Mouse (Mus musculus): ENCODE data around the gene Otud5. TPM values are rescaled to one million over a fixed set of nuclear protein-coding genes. Genes with fewer than 3 reads are reported as not detected.

The Otud5 gene
- total and polyA plus RNA-seq, 3 experiments, result 53.7 to 86.5 (median 71.8) TPM

- Histone ChIP-seq H3K27me3 (ENCODE audit: insufficient read depth, low read length) (no peaks in the 10 kb centered on the region), H3K4me3 (ENCODE audit: low read depth, low read length) (no peak overlapping the region), H3K4me1 (ENCODE audit: insufficient read depth, low read depth, low read length) (no peaks in the 10 kb centered on the region; the same call in 1 of the 2 replicates), H3K9me3 (replicated peaks) (no peaks in the 10 kb centered on the region), H3K36me3 (replicated peaks) (peaks cover 72% of the 10 kb centered on the region)
- DNase-seq (ENCODE audit: low spot score) (no peak), ATAC-seq (ENCODE audit: extremely low read depth, insufficient number of reproducible peaks, low FRiP score, poor library complexity, severe bottlenecking) (no peak)
- TF ChIP-seq CTCF (IDR thresholded peaks at IDR 0.05; ENCODE audit: low read depth, low read length) (no peak), GATA2 (IDR thresholded peaks at IDR 0.05; ENCODE audit: borderline replicate concordance, low read depth, low read length) (no peak), POLR2AphosphoS5 (IDR thresholded peaks at IDR 0.05; ENCODE audit: insufficient replicate concordance, low read depth, low read length) (no peak), GATA1 (IDR thresholded peaks at IDR 0.05; ENCODE audit: borderline replicate concordance, low read length) (no peak), TAL1 (conservative IDR thresholded peaks at IDR 0.05; ENCODE audit: low read depth, low read length) (no peak)
These were observed 27.3 kb downstream of the Otud5 start for GRCm38 (mm10) chrX:7868506-7868905.

- H3K36me3 ChIP-seq (replicated peaks), result peaks cover 79% of the 10 kb centered on the region
- H3K27me3 ChIP-seq (ENCODE audit: insufficient read depth, low read length), result no peaks in the 10 kb centered on the region
- DNase-seq (ENCODE audit: low spot score), result no peak
- no peak overlapping the region for H3K4me3 ChIP-seq (ENCODE audit: low read depth, low read length)
- no peaks in the 10 kb centered on the region for H3K4me1 ChIP-seq (ENCODE audit: insufficient read depth, low read depth, low read length)
- ATAC-seq (ENCODE audit: extremely low read depth, insufficient number of reproducible peaks, low FRiP score, poor library complexity, severe bottlenecking), result no peak
- H3K9me3 ChIP-seq (replicated peaks), result no peaks in the 10 kb centered on the region
- TF ChIP-seq POLR2AphosphoS5 (IDR thresholded peaks at IDR 0.05; ENCODE audit: insufficient replicate concordance, low read depth, low read length), result no peak
- TF ChIP-seq TAL1 (conservative IDR thresholded peaks at IDR 0.05; ENCODE audit: low read depth, low read length), result no peak
- no peak for TF ChIP-seq GATA1 (IDR thresholded peaks at IDR 0.05; ENCODE audit: borderline replicate concordance, low read length)
- TF ChIP-seq CTCF (IDR thresholded peaks at IDR 0.05; ENCODE audit: low read depth, low read length), result no peak
- TF ChIP-seq GATA2 (IDR thresholded peaks at IDR 0.05; ENCODE audit: borderline replicate concordance, low read depth, low read length), result no peak
These were observed 28.7 kb downstream of the Otud5 start for GRCm38 (mm10) chrX:7869826-7870225.

GRCm38 (mm10) chrX:7878007-7878419 lies 36.8 kb downstream of the Otud5 start, which contains the start of gene Pim2:
Pim2 (plus strand) TSS chrX:7878262.
- Histone ChIP-seq H3K27me3 (ENCODE audit: insufficient read depth, low read length) (no peaks in the 10 kb centered on the region), H3K9me3 (replicated peaks) (no peaks in the 10 kb centered on the region), H3K4me1 (ENCODE audit: insufficient read depth, low read depth, low read length) (peaks cover 24% of the 10 kb centered on the region), H3K4me3 (ENCODE audit: low read depth, low read length) (peak within 1 kb of the TSS; percentile 78), H3K36me3 (replicated peaks) (peaks cover 52% of the 10 kb centered on the region)
- no peak for TF ChIP-seq TAL1 (conservative IDR thresholded peaks at IDR 0.05; ENCODE audit: low read depth, low read length)
- no peak for TF ChIP-seq POLR2AphosphoS5 (IDR thresholded peaks at IDR 0.05; ENCODE audit: insufficient replicate concordance, low read depth, low read length)
- no peak for TF ChIP-seq CTCF (IDR thresholded peaks at IDR 0.05; ENCODE audit: low read depth, low read length)
- no peak for TF ChIP-seq GATA1 (IDR thresholded peaks at IDR 0.05; ENCODE audit: borderline replicate concordance, low read length)
- no peak for TF ChIP-seq GATA2 (IDR thresholded peaks at IDR 0.05; ENCODE audit: borderline replicate concordance, low read depth, low read length)
- ATAC-seq (ENCODE audit: extremely low read depth, insufficient number of reproducible peaks, low FRiP score, poor library complexity, severe bottlenecking) (peak; percentile 86), DNase-seq (ENCODE audit: low spot score) (peak; percentile 79)

GRCm38 (mm10) chrX:7878495-7878894 lies 37.3 kb downstream of the Otud5 start:
- ATAC-seq (ENCODE audit: extremely low read depth, insufficient number of reproducible peaks, low FRiP score, poor library complexity, severe bottlenecking), result no peak
- Histone ChIP-seq H3K4me1 (ENCODE audit: insufficient read depth, low read depth, low read length) (peaks cover 24% of the 10 kb centered on the region), H3K36me3 (replicated peaks) (peaks cover 47% of the 10 kb centered on the region), H3K27me3 (ENCODE audit: insufficient read depth, low read length) (no peaks in the 10 kb centered on the region), H3K4me3 (ENCODE audit: low read depth, low read length) (peak overlapping the region; percentile 78), H3K9me3 (replicated peaks) (no peaks in the 10 kb centered on the region)
- TF ChIP-seq TAL1 (conservative IDR thresholded peaks at IDR 0.05; ENCODE audit: low read depth, low read length) (no peak), CTCF (IDR thresholded peaks at IDR 0.05; ENCODE audit: low read depth, low read length) (no peak), POLR2AphosphoS5 (IDR thresholded peaks at IDR 0.05; ENCODE audit: insufficient replicate concordance, low read depth, low read length) (no peak), GATA2 (IDR thresholded peaks at IDR 0.05; ENCODE audit: borderline replicate concordance, low read depth, low read length) (no peak), GATA1 (IDR thresholded peaks at IDR 0.05; ENCODE audit: borderline replicate concordance, low read length) (no peak)
- no peak for DNase-seq (ENCODE audit: low spot score)

GRCm38 (mm10) chrX:7879819-7880218 lies 38.7 kb downstream of the Otud5 start:
- ATAC-seq (ENCODE audit: extremely low read depth, insufficient number of reproducible peaks, low FRiP score, poor library complexity, severe bottlenecking), result peak; percentile 43; the same call in 1 of the 2 replicates

GRCm38 (mm10) chrX:7883841-7884567 lies 42.8 kb downstream of the Otud5 start, which contains the start of gene Slc35a2:
Slc35a2 (plus strand) TSS chrX:7884028.
- no peaks in the 10 kb centered on the region for H3K9me3 ChIP-seq (replicated peaks)
- no peaks in the 10 kb centered on the region for H3K27me3 ChIP-seq (ENCODE audit: insufficient read depth, low read length)
- peaks cover 18% of the 10 kb centered on the region for H3K4me1 ChIP-seq (ENCODE audit: insufficient read depth, low read depth, low read length)
- H3K4me3 ChIP-seq (ENCODE audit: low read depth, low read length), result peak within 1 kb of the TSS; percentile 82
- TF ChIP-seq TAL1 (conservative IDR thresholded peaks at IDR 0.05; ENCODE audit: low read depth, low read length) (no peak), POLR2AphosphoS5 (IDR thresholded peaks at IDR 0.05; ENCODE audit: insufficient replicate concordance, low read depth, low read length) (no peak), CTCF (IDR thresholded peaks at IDR 0.05; ENCODE audit: low read depth, low read length) (no peak), GATA1 (IDR thresholded peaks at IDR 0.05; ENCODE audit: borderline replicate concordance, low read length) (no peak), GATA2 (IDR thresholded peaks at IDR 0.05; ENCODE audit: borderline replicate concordance, low read depth, low read length) (no peak)
- H3K36me3 ChIP-seq (replicated peaks), result peaks cover 47% of the 10 kb centered on the region
- peak; percentile 75 for DNase-seq (ENCODE audit: low spot score)
- ATAC-seq (ENCODE audit: extremely low read depth, insufficient number of reproducible peaks, low FRiP score, poor library complexity, severe bottlenecking), result peak; percentile 84

More at GRCm38 (mm10) chrX:7879819-7880218, 38.7 kb downstream of the Otud5 start:
- H3K36me3 ChIP-seq (replicated peaks), result peaks cover 34% of the 10 kb centered on the region
- TF ChIP-seq POLR2AphosphoS5 (IDR thresholded peaks at IDR 0.05; ENCODE audit: insufficient replicate concordance, low read depth, low read length) (no peak), CTCF (IDR thresholded peaks at IDR 0.05; ENCODE audit: low read depth, low read length) (no peak), GATA1 (IDR thresholded peaks at IDR 0.05; ENCODE audit: borderline replicate concordance, low read length) (no peak), TAL1 (conservative IDR thresholded peaks at IDR 0.05; ENCODE audit: low read depth, low read length) (no peak), GATA2 (IDR thresholded peaks at IDR 0.05; ENCODE audit: borderline replicate concordance, low read depth, low read length) (no peak)
- H3K4me3 ChIP-seq (ENCODE audit: low read depth, low read length), result peak overlapping the region; percentile 40; the same call in 1 of the 2 replicates
- H3K4me1 ChIP-seq (ENCODE audit: insufficient read depth, low read depth, low read length), result peaks cover 24% of the 10 kb centered on the region
- H3K9me3 ChIP-seq (replicated peaks), result no peaks in the 10 kb centered on the region
- H3K27me3 ChIP-seq (ENCODE audit: insufficient read depth, low read length), result no peaks in the 10 kb centered on the region
- peak; percentile 27 for DNase-seq (ENCODE audit: low spot score)
